Mouse (Mus musculus): ENCODE data around the gene Dnah17.

Dnah17 gene

GRCm38 (mm10) chr11:118023475-118023874, 107.0 kb downstream of the Dnah17 start:
- DNase-seq (ENCODE audit: low spot score), result no peak

- no peak for DNase-seq (ENCODE audit: low spot score)
Observed at GRCm38 (mm10) chr11:118021806-118022205, 108.6 kb downstream of the Dnah17 start.

- no peak for DNase-seq (ENCODE audit: low spot score)
Observed at GRCm38 (mm10) chr11:118018328-118018727, 112.1 kb downstream of the Dnah17 start.

- DNase-seq (ENCODE audit: low spot score), result no peak
Observed at GRCm38 (mm10) chr11:118015381-118016145, 114.9 kb downstream of the Dnah17 start.

GRCm38 (mm10) chr11:118014391-118014995, 115.9 kb downstream of the Dnah17 start:
- DNase-seq (ENCODE audit: low spot score), result no peak

GRCm38 (mm10) chr11:118013339-118013738, 117.1 kb downstream of the Dnah17 start:
- DNase-seq (ENCODE audit: low spot score), result no peak

- DNase-seq (ENCODE audit: low spot score), result no peak
Observed at GRCm38 (mm10) chr11:118012595-118012994, 117.8 kb downstream of the Dnah17 start.

- no peak for DNase-seq (ENCODE audit: low spot score)
Observed at GRCm38 (mm10) chr11:118009865-118010571, 120.4 kb downstream of the Dnah17 start.

GRCm38 (mm10) chr11:118008843-118009242, 121.6 kb downstream of the Dnah17 start:
- DNase-seq (ENCODE audit: low spot score), result no peak

GRCm38 (mm10) chr11:118008144-118008805, 122.2 kb downstream of the Dnah17 start:
- DNase-seq (ENCODE audit: low spot score), result no peak

- DNase-seq (ENCODE audit: low spot score), result no peak
Observed at GRCm38 (mm10) chr11:118007460-118008143, 122.8 kb downstream of the Dnah17 start.

GRCm38 (mm10) chr11:118004217-118004616, 126.2 kb downstream of the Dnah17 start:
- DNase-seq (ENCODE audit: low spot score), result no peak

- DNase-seq (ENCODE audit: low spot score), result no peak
Observed at GRCm38 (mm10) chr11:118003718-118004117, 126.7 kb downstream of the Dnah17 start.

- no peak for DNase-seq (ENCODE audit: low spot score)
Observed at GRCm38 (mm10) chr11:118003176-118003575, 127.3 kb downstream of the Dnah17 start.

- no peak for DNase-seq (ENCODE audit: low spot score)
Observed at GRCm38 (mm10) chr11:118000565-118001215, 129.7 kb downstream of the Dnah17 start.

- DNase-seq (ENCODE audit: low spot score), result no peak
Observed at GRCm38 (mm10) chr11:118000083-118000482, 130.4 kb downstream of the Dnah17 start.

GRCm38 (mm10) chr11:117999260-117999934, 131.0 kb downstream of the Dnah17 start:
- no peak for DNase-seq (ENCODE audit: low spot score)

GRCm38 (mm10) chr11:117998356-117998755, 132.1 kb downstream of the Dnah17 start:
- DNase-seq (ENCODE audit: low spot score), result no peak

- DNase-seq (ENCODE audit: low spot score), result no peak
Observed at GRCm38 (mm10) chr11:117997085-117997484, 133.3 kb downstream of the Dnah17 start.

- no peak for DNase-seq (ENCODE audit: low spot score)
Observed at GRCm38 (mm10) chr11:117996066-117996465, 134.4 kb downstream of the Dnah17 start.

- DNase-seq (ENCODE audit: low spot score), result no peak
Observed at GRCm38 (mm10) chr11:117995661-117996060, 134.8 kb downstream of the Dnah17 start.
